Comparison of ENCODE assay signal across 8 mouse cellular contexts in genomic region chr4:124703406-124703805, GRCm38 (mm10). TPM values are rescaled to one million over a fixed set of nuclear protein-coding genes. Genes with fewer than 3 reads are reported as not detected.
DNase-seq lines count a peak whose midpoint lies in the region; ATAC-seq lines count a peak whose summit lies in the region.

No protein-coding gene starts in this region.

- H3K4me3 ChIP-seq in midbrain, embryonic 11.5 days (ENCODE audit: low read depth, low read length), result no peak overlapping the region
- H3K4me3 ChIP-seq in midbrain, embryonic 15.5 days, result no peak overlapping the region
- H3K4me3 ChIP-seq in embryonic facial prominence, embryonic 13.5 days, result peak overlapping the region; percentile 24

- H3K27ac ChIP-seq in midbrain, embryonic 11.5 days (ENCODE audit: low read depth, low read length), result peak overlapping the region; percentile 25; the same call in 1 of the 2 replicates
- no peak overlapping the region for H3K27ac ChIP-seq in midbrain, embryonic 15.5 days
- H3K27ac ChIP-seq in embryonic facial prominence, embryonic 13.5 days, result peak overlapping the region; percentile 94

- no peaks in the 10 kb centered on the region for H3K36me3 ChIP-seq in midbrain, embryonic 11.5 days (ENCODE audit: control insufficient read depth, insufficient read depth, low read length)
- H3K36me3 ChIP-seq in midbrain, embryonic 15.5 days (replicated peaks), result no peaks in the 10 kb centered on the region
- peaks cover 24% of the 10 kb centered on the region for H3K36me3 ChIP-seq in embryonic facial prominence, embryonic 13.5 days

- H3K4me2 ChIP-seq in midbrain, embryonic 11.5 days, result 0 out of 2 replicates have a peak overlapping the region, but pooled peaks have one; percentile 6
- no peak overlapping the region for H3K4me2 ChIP-seq in midbrain, embryonic 15.5 days
- H3K4me2 ChIP-seq in embryonic facial prominence, embryonic 13.5 days, result peak overlapping the region; percentile 75

- 0 out of 2 replicates have a peak overlapping the region, but pooled peaks have one; percentile 16 for H3K9ac ChIP-seq in midbrain, embryonic 11.5 days (ENCODE audit: low read length)
- H3K9ac ChIP-seq in midbrain, embryonic 15.5 days, result no peak overlapping the region
- H3K9ac ChIP-seq in embryonic facial prominence, embryonic 13.5 days, result peak overlapping the region; percentile 61; the same call in 1 of the 2 replicates

- intact Hi-C loops in heart, postnatal 25 days (cut with DNase I), result no loop called here

- no peak for DNase-seq in midbrain, embryonic 11.5 days (ENCODE audit: low spot score, missing footprints)
- DNase-seq in heart, postnatal 25 days (ENCODE audit: low spot score), result peak; percentile 6
- DNase-seq in adrenal gland, postnatal 14 days, result no peak
- no peak for DNase-seq in layer of hippocampus, adult 8-10 months (ENCODE audit: low spot score in 2 of 2)
- DNase-seq in frontal cortex, postnatal 10 days (ENCODE audit: low spot score in 2 of 2), result no peak

- H3K4me1 ChIP-seq in midbrain, embryonic 11.5 days (ENCODE audit: control insufficient read depth, insufficient read depth, low read length), result peaks cover 46% of the 10 kb centered on the region
- peaks cover 30% of the 10 kb centered on the region for H3K4me1 ChIP-seq in midbrain, embryonic 15.5 days
- peaks cover 66% of the 10 kb centered on the region for H3K4me1 ChIP-seq in embryonic facial prominence, embryonic 13.5 days

- H3K27me3 ChIP-seq in midbrain, embryonic 11.5 days (ENCODE audit: control insufficient read depth, insufficient read depth, low read length), result no peaks in the 10 kb centered on the region; the same call in none of the 2 replicates
- H3K27me3 ChIP-seq in midbrain, embryonic 15.5 days (replicated peaks), result peaks cover 2% of the 10 kb centered on the region; the same call in 1 of the 2 replicates
- no peaks in the 10 kb centered on the region for H3K27me3 ChIP-seq in embryonic facial prominence, embryonic 13.5 days

- ATAC-seq in midbrain, embryonic 11.5 days (ENCODE audit: low FRiP score), result no peak
- ATAC-seq in midbrain, embryonic 15.5 days (replicated peaks), result no peak
- ATAC-seq in embryonic facial prominence, embryonic 13.5 days (ENCODE audit: insufficient number of reproducible peaks, insufficient read depth, low FRiP score, low TSS enrichment, low read depth), result no peak
- 0 out of 2 replicates have a peak, but pooled peaks have one; percentile 13 for ATAC-seq in monocyte, adult 5-6 weeks (replicated peaks; ENCODE audit: insufficient number of reproducible peaks, low FRiP score, low TSS enrichment, poor library complexity, severe bottlenecking)

- 51% methylated on average over 2 of the region's 2 CpGs for WGBS in midbrain, embryonic 11.5 days
- 41% methylated on average over 2 of the region's 2 CpGs for WGBS in midbrain, embryonic 15.5 days
- 22% methylated on average over 2 of the region's 2 CpGs for WGBS in embryonic facial prominence, embryonic 13.5 days

- H3K9me3 ChIP-seq in midbrain, embryonic 11.5 days (ENCODE audit: control insufficient read depth, low read length), result no peaks in the 10 kb centered on the region
- H3K9me3 ChIP-seq in midbrain, embryonic 15.5 days, result no peaks in the 10 kb centered on the region
- no peaks in the 10 kb centered on the region for H3K9me3 ChIP-seq in embryonic facial prominence, embryonic 13.5 days

RNA-seq across cellular contexts. Expression of gene Fhl3, which starts 2.9 kb away (rescaled TPM):
- polyA plus RNA-seq in midbrain, embryonic 11.5 days (2014; fragmentation: Nextera tagmentation; extraction: Ambion mirVana), result 3.9 and 4.5 TPM in 2 replicates
- polyA plus RNA-seq in midbrain, embryonic 15.5 days (2015; fragmentation: Nextera tagmentation; extraction: Ambion mirVana), result 1.6 and 2.2 TPM in 2 replicates
- 17.0 and 19.5 TPM in 2 replicates for polyA plus RNA-seq in embryonic facial prominence, embryonic 13.5 days (2015; fragmentation: Nextera tagmentation; extraction: Ambion mirVana)
- 10 to 100 TPM; 12.7 to 14.2 TPM for total RNA-seq in heart, postnatal 25 days (2021)
- total RNA-seq in monocyte, adult 5-6 weeks (2017), result 0.76 to 5.1 TPM in 2 of 3 replicates, not detected in the other
- 7.3 and 8.5 TPM in 2 replicates for total RNA-seq in adrenal gland, postnatal 14 days (2021)
- total RNA-seq in layer of hippocampus, adult 8-10 months (2022), result 1 to 10 TPM; 1.6 to 2.9 (median 2.0) TPM

RNA-seq across cellular contexts. Expression of gene Utp11, which starts 10.0 kb away (rescaled TPM):
- 66.2 and 75.4 TPM in 2 replicates for polyA plus RNA-seq in midbrain, embryonic 11.5 days (2014; fragmentation: Nextera tagmentation; extraction: Ambion mirVana)
- 36.8 and 41.8 TPM in 2 replicates for polyA plus RNA-seq in midbrain, embryonic 15.5 days (2015; fragmentation: Nextera tagmentation; extraction: Ambion mirVana)
- polyA plus RNA-seq in embryonic facial prominence, embryonic 13.5 days (2015; fragmentation: Nextera tagmentation; extraction: Ambion mirVana), result 84.7 and 92.2 TPM in 2 replicates
- 10 to 100 TPM; 10.8 to 13.2 TPM for total RNA-seq in heart, postnatal 25 days (2021)
- 28.4 to 46.7 TPM (median 36.0 TPM) in 3 replicates for total RNA-seq in monocyte, adult 5-6 weeks (2017)
- 34.1 and 37.3 TPM in 2 replicates for total RNA-seq in adrenal gland, postnatal 14 days (2021)
- total RNA-seq in layer of hippocampus, adult 8-10 months (2022), result 10 to 100 TPM; 15.3 to 18.3 (median 16.4) TPM

RNA-seq across cellular contexts. Expression of gene Sf3a3, which starts 11.2 kb away (rescaled TPM):
- polyA plus RNA-seq in midbrain, embryonic 11.5 days (2014; fragmentation: Nextera tagmentation; extraction: Ambion mirVana), result 221 and 236 TPM in 2 replicates
- polyA plus RNA-seq in midbrain, embryonic 15.5 days (2015; fragmentation: Nextera tagmentation; extraction: Ambion mirVana), result 110 and 112 TPM in 2 replicates
- polyA plus RNA-seq in embryonic facial prominence, embryonic 13.5 days (2015; fragmentation: Nextera tagmentation; extraction: Ambion mirVana), result 177 and 186 TPM in 2 replicates
- total RNA-seq in heart, postnatal 25 days (2021), result 10 to 100 TPM; 18.4 to 18.6 TPM
- 67.5 to 99.3 TPM (median 98.8 TPM) in 3 replicates for total RNA-seq in monocyte, adult 5-6 weeks (2017)
- total RNA-seq in adrenal gland, postnatal 14 days (2021), result 41.5 and 42.8 TPM in 2 replicates
- total RNA-seq in layer of hippocampus, adult 8-10 months (2022), result 10 to 100 TPM; 33.8 to 39.5 (median 36.0) TPM

RNA-seq across cellular contexts. Expression of gene Inpp5b, which starts 38.2 kb away (rescaled TPM):
- polyA plus RNA-seq in midbrain, embryonic 11.5 days (2014; fragmentation: Nextera tagmentation; extraction: Ambion mirVana), result 24.6 and 28.2 TPM in 2 replicates
- polyA plus RNA-seq in midbrain, embryonic 15.5 days (2015; fragmentation: Nextera tagmentation; extraction: Ambion mirVana), result 22.4 and 29.1 TPM in 2 replicates
- polyA plus RNA-seq in embryonic facial prominence, embryonic 13.5 days (2015; fragmentation: Nextera tagmentation; extraction: Ambion mirVana), result 25.2 and 26.4 TPM in 2 replicates
- 10 to 100 TPM; 10.1 to 10.4 TPM for total RNA-seq in heart, postnatal 25 days (2021)
- total RNA-seq in monocyte, adult 5-6 weeks (2017), result 30.2 to 90.4 TPM (median 33.8 TPM) in 3 replicates
- 23.8 and 24.6 TPM in 2 replicates for total RNA-seq in adrenal gland, postnatal 14 days (2021)
- 10 to 100 TPM; 45.2 to 60.9 (median 49.3) TPM for total RNA-seq in layer of hippocampus, adult 8-10 months (2022)

RNA-seq across cellular contexts. Expression of gene Pou3f1, which starts 46.8 kb away (rescaled TPM):
- 19.2 and 20.5 TPM in 2 replicates for polyA plus RNA-seq in midbrain, embryonic 11.5 days (2014; fragmentation: Nextera tagmentation; extraction: Ambion mirVana)
- 16.8 and 22.6 TPM in 2 replicates for polyA plus RNA-seq in midbrain, embryonic 15.5 days (2015; fragmentation: Nextera tagmentation; extraction: Ambion mirVana)
- polyA plus RNA-seq in embryonic facial prominence, embryonic 13.5 days (2015; fragmentation: Nextera tagmentation; extraction: Ambion mirVana), result 2.3 and 2.4 TPM in 2 replicates
- total RNA-seq in heart, postnatal 25 days (2021), result under 1 TPM; 0.08 to 0.14 TPM
- not detected in 3 replicates for total RNA-seq in monocyte, adult 5-6 weeks (2017)
- total RNA-seq in adrenal gland, postnatal 14 days (2021), result 0.11 and 0.19 TPM in 2 replicates
- total RNA-seq in layer of hippocampus, adult 8-10 months (2022), result 10 to 100 TPM; 39.6 to 42.8 (median 40.0) TPM
